Mouse (Mus musculus): ENCODE measurements at regions not wholly inside any gene's neighbourhood (a gene's known extent, or its start where the extent isn't known, plus 50 kb on each side); places are given as distances from the start of the nearest gene placed in this dataset.

DNA sequence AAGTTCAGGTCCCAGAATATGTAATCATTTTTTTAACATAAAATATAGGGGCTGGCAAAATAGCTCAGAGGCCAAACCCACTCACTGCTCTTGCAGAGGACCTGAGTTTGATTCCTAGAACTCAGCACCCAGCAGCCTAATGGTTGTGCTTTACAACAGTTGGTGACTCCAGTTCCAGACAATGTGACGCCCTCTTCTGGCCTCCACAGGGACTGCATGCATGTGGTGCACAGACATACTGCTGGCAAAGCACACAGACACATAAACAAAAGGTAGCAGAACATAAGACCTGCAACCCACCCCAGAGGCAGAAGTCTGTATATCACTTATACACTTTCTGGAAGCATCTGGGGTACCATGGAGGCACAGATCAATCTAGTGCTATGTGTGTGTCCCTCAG is 87.5 kb downstream of the Ackr3 start:
- H3K27me3 ChIP-seq, result peaks cover 10% of the 10 kb centered on the region
- ATAC-seq (ENCODE audit: low FRiP score, low read depth), result 0 out of 2 replicates have a peak, but pooled peaks have one; percentile 2
- no peaks in the 10 kb centered on the region for H3K36me3 ChIP-seq
- H3K9ac ChIP-seq (replicated peaks), result no peak overlapping the region
- H3K27ac ChIP-seq (replicated peaks), result peak overlapping the region; percentile 75
- WGBS, result 64% methylated on average over 1 of the region's 1 CpGs
- H3K4me2 ChIP-seq (replicated peaks), result no peak overlapping the region
- H3K4me1 ChIP-seq, result peaks cover 18% of the 10 kb centered on the region
- H3K9me3 ChIP-seq, result no peaks in the 10 kb centered on the region
- no peak overlapping the region for H3K4me3 ChIP-seq

DNA sequence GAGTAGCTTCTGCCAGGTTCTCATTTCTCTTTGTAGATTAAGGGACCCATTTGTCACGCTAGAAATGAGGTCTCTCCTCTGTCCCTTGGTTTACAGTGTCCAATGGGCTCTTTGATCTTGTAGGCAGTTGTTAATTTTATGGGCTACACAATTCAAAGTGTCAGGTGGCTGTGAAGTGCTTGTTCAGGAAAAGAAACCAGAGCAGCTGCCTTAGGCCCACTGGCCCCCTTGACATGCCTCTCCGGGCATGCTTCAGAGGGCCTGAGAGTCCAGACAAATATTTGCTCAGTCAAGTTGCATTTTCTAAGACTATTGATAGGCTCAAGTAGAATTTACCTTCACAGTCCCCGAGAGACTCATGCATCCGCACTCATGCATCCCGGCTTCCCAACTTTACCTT is 94.0 kb downstream of the Ackr3 start:
- no peaks in the 10 kb centered on the region for H3K9me3 ChIP-seq
- H3K36me3 ChIP-seq, result no peaks in the 10 kb centered on the region
- no peak overlapping the region for H3K4me2 ChIP-seq (replicated peaks)
- no peak overlapping the region for H3K27ac ChIP-seq (replicated peaks)
- H3K4me3 ChIP-seq, result no peak overlapping the region
- peaks cover 5% of the 10 kb centered on the region; the same call in 1 of the 2 replicates for H3K27me3 ChIP-seq
- ATAC-seq (ENCODE audit: low FRiP score, low read depth), result no peak
- H3K4me1 ChIP-seq, result peaks cover 3% of the 10 kb centered on the region; the same call in 1 of the 2 replicates
- H3K9ac ChIP-seq (replicated peaks), result no peak overlapping the region
- WGBS, result 72% methylated on average over 5 of the region's 5 CpGs

DNA sequence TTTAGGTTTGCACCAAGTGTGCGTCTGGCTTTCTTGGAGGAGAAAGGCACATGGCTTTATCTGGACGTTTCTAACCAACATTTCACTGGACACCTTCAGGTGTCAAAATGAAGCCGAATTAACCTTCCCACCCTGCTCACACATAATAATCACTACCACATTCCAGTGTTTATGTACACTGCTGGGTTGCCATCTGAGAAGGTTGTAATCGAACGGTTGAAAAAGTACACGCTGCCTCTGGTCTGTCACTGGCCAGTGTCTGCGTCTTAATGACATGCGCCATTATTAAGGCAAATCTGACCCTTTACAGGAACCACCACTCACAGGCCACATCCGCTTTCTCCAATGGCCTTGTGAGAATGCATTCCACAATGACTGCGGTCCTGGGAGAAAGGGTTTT is 96.4 kb downstream of the Ackr3 start:
- no peak for ATAC-seq (ENCODE audit: low FRiP score, low read depth)
- 83% methylated on average over 10 of the region's 10 CpGs for WGBS
- H3K9ac ChIP-seq (replicated peaks), result no peak overlapping the region

GRCm38 (mm10) chr1:90304331-90304730 is 100.6 kb downstream of the Ackr3 start:
- H3K9me3 ChIP-seq, result 0 out of 2 replicates have a peak, but pooled peaks cover 3% of the 10 kb centered on the region
- H3K36me3 ChIP-seq, result no peaks in the 10 kb centered on the region
- no peak overlapping the region for H3K4me2 ChIP-seq (replicated peaks)
- H3K27me3 ChIP-seq, result peaks cover 5% of the 10 kb centered on the region; the same call in 1 of the 2 replicates
- no peak overlapping the region for H3K9ac ChIP-seq (replicated peaks)
- WGBS, result 62% methylated on average over 7 of the region's 7 CpGs
- peak overlapping the region; percentile 15; the same call in 1 of the 2 replicates for H3K27ac ChIP-seq (replicated peaks)
- peaks cover 8% of the 10 kb centered on the region; the same call in 1 of the 2 replicates for H3K4me1 ChIP-seq
- H3K4me3 ChIP-seq, result no peak overlapping the region
- no peak; the same call in 1 of the 2 replicates for ATAC-seq (ENCODE audit: low FRiP score, low read depth)

More for the DNA sequence above, 96.4 kb downstream of the Ackr3 start:
- peaks cover 5% of the 10 kb centered on the region; the same call in 1 of the 2 replicates for H3K27me3 ChIP-seq
- H3K9me3 ChIP-seq, result 0 out of 2 replicates have a peak, but pooled peaks cover 3% of the 10 kb centered on the region
- peaks cover 11% of the 10 kb centered on the region; the same call in 1 of the 2 replicates for H3K4me1 ChIP-seq
- H3K4me2 ChIP-seq (replicated peaks), result no peak overlapping the region
- no peak overlapping the region for H3K27ac ChIP-seq (replicated peaks)
- H3K4me3 ChIP-seq, result no peak overlapping the region
- no peaks in the 10 kb centered on the region for H3K36me3 ChIP-seq

- no peak overlapping the region for H3K9ac ChIP-seq (replicated peaks)
- no peak overlapping the region for H3K4me3 ChIP-seq
- peaks cover 3% of the 10 kb centered on the region for H3K4me1 ChIP-seq
- H3K9me3 ChIP-seq, result no peaks in the 10 kb centered on the region
- H3K4me2 ChIP-seq (replicated peaks), result no peak overlapping the region
- 88% methylated on average over 3 of the region's 3 CpGs for WGBS
- ATAC-seq (ENCODE audit: low FRiP score, low read depth), result no peak
- no peaks in the 10 kb centered on the region for H3K36me3 ChIP-seq
- no peaks in the 10 kb centered on the region for H3K27me3 ChIP-seq
- no peak overlapping the region for H3K27ac ChIP-seq (replicated peaks)
These were observed 107.2 kb downstream of the Ackr3 start for GRCm38 (mm10) chr1:90311016-90311415.

DNA sequence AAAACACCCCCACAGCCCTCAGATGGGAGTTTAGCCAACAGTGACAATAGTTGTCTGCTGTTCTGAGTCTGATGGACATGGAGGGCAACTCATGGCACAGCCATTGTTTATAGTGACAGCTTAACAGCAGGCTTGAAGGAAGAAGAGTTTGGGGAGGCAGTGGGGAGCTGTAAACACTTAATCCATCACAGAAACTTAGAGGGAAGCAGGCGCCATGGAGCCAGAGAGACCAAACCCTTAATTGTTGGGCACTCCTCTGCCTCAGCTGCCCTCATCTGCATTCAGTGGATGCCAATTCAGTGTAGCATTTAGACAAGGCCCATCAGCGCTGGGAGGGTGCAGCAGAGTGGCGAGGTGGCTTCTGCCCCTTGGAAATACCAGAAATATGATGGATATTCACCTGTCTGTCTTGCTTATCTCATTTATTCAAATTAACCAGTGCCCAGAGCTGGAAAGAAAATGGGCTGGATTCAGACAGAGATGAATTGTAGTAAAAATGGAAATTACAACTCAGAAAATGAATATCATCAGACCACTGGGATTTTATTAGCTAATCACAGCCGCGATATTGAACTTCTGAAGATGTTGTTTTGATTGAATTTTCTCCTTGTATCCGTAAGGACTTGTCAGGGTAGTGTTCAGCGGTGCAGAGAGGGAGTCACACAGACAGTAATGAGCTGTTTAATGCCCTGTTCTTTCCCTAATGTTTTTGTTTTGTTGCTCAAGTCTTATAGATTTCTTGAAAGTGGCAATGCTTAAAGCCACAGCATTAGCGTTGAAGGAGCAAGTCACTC is 108.1 kb downstream of the Ackr3 start:
- Histone ChIP-seq H3K4me1 (peaks cover 3% of the 10 kb centered on the region), H3K36me3 (no peaks in the 10 kb centered on the region), H3K4me3 (no peak overlapping the region), H3K27me3 (no peaks in the 10 kb centered on the region), H3K4me2 (replicated peaks) (no peak overlapping the region), H3K9me3 (no peaks in the 10 kb centered on the region), H3K9ac (replicated peaks) (no peak overlapping the region), H3K27ac (replicated peaks) (no peak overlapping the region)
- 74% methylated on average over 8 of the region's 8 CpGs for WGBS
- no peak for ATAC-seq (ENCODE audit: low FRiP score, low read depth)

DNA sequence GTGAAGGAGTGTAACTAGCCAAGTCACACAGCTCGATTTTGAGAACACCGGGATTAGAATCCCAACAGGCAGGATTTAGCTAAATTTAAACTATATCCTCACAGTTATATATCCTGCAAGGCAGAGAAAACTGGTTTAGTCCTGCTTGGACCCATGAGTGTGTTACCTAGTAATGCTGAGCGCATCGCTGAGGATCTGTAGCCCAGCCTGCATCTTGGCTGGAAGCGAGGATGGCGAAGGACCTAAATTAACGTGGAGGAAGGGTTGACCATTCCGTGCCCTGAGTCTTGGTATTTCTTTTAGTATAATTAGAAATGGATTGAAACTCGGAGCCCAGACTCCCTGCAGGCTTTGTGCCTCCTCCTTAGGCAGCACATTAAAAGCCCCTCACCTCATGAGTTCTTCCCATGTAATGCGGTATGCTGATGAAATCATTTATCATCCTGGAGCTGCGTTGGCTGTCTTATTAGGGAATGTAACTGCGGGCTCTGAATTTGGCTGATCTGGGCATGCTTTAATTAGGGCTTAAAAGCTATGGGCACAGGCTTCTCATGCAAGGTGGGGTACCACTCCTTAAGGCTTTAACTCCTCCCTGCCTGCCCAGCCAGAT is 110.1 kb downstream of the Ackr3 start:
- H3K27me3 ChIP-seq, result no peaks in the 10 kb centered on the region
- 86% methylated on average over 12 of the region's 12 CpGs for whole genome bisulfite sequencing
- ATAC-seq (ENCODE audit: low FRiP score, low read depth), result no peak
- H3K9ac ChIP-seq (replicated peaks), result no peak overlapping the region
- H3K9me3 ChIP-seq, result no peaks in the 10 kb centered on the region
- H3K4me3 ChIP-seq, result no peak overlapping the region
- H3K27ac ChIP-seq (replicated peaks), result no peak overlapping the region
- H3K36me3 ChIP-seq, result no peaks in the 10 kb centered on the region
- no peak overlapping the region for H3K4me2 ChIP-seq (replicated peaks)
- peaks cover 3% of the 10 kb centered on the region for H3K4me1 ChIP-seq

- no peaks in the 10 kb centered on the region for H3K27me3 ChIP-seq
- 83% methylated on average over 6 of the region's 6 CpGs for WGBS
- H3K36me3 ChIP-seq, result no peaks in the 10 kb centered on the region
- H3K9ac ChIP-seq (replicated peaks), result no peak overlapping the region
- no peaks in the 10 kb centered on the region for H3K9me3 ChIP-seq
- H3K4me3 ChIP-seq, result no peak overlapping the region
- ATAC-seq (ENCODE audit: low FRiP score, low read depth), result no peak
- no peaks in the 10 kb centered on the region for H3K4me1 ChIP-seq
- no peak overlapping the region for H3K4me2 ChIP-seq (replicated peaks)
- H3K27ac ChIP-seq (replicated peaks), result no peak overlapping the region
These were observed 114.1 kb downstream of the Ackr3 start for GRCm38 (mm10) chr1:90317902-90318301.

- Histone ChIP-seq H3K9me3 (no peaks in the 10 kb centered on the region), H3K36me3 (no peaks in the 10 kb centered on the region), H3K4me3 (no peak overlapping the region), H3K27ac (replicated peaks) (no peak overlapping the region), H3K4me1 (no peaks in the 10 kb centered on the region), H3K9ac (replicated peaks) (no peak overlapping the region), H3K4me2 (replicated peaks) (no peak overlapping the region), H3K27me3 (no peaks in the 10 kb centered on the region)
- ATAC-seq (ENCODE audit: low FRiP score, low read depth), result no peak
- WGBS, result 80% methylated on average over 9 of the region's 9 CpGs
These were observed 114.7 kb downstream of the Ackr3 start for GRCm38 (mm10) chr1:90318502-90318901.

DNA sequence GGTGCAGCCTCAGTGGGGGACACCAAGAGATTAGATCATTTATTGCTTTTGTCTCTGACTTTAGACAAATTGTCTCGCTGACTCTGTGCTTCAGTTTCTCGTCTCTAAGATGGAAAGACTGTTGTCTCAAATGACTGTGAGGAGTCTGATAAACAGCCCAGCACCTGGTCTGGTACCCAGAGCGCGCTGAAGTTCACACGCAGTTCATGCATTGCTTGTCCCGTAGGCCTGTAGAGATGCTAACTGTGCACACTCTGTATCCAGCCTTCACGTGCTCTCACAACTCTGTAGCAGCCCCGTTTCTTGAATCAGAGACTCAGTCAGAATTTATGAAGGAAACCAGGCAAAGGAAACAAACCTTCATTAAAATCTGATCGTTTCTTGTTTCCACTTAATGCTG is 116.7 kb downstream of the Ackr3 start:
- H3K27me3 ChIP-seq, result no peaks in the 10 kb centered on the region
- 71% methylated on average over 9 of the region's 9 CpGs for WGBS
- ATAC-seq (ENCODE audit: low FRiP score, low read depth), result no peak
- H3K9me3 ChIP-seq, result no peaks in the 10 kb centered on the region
- H3K36me3 ChIP-seq, result no peaks in the 10 kb centered on the region
- no peak overlapping the region for H3K4me2 ChIP-seq (replicated peaks)
- peaks cover 5% of the 10 kb centered on the region; the same call in 1 of the 2 replicates for H3K4me1 ChIP-seq
- no peak overlapping the region for H3K27ac ChIP-seq (replicated peaks)
- H3K9ac ChIP-seq (replicated peaks), result no peak overlapping the region
- H3K4me3 ChIP-seq, result no peak overlapping the region

DNA sequence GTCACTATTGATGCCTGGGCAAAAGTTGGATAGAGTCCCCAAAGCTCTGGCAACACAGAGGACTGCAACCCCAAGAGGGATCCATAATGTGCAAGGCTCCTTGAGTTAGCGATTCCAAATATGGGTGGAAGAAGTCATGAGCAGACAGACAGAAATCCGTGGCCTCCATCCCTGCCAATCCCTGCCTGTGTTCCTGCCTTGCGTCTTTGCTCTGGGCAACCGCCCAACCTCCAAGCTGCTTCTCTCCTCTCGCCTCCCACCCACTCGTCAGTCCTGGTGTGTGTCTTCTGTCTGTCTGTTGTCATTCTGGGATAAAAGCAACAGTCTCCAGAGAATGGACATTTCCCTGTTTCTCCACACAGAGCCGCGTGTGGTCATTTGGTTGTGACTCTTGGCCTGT is 117.7 kb downstream of the Ackr3 start:
- Histone ChIP-seq H3K4me2 (replicated peaks) (no peak overlapping the region), H3K27ac (replicated peaks) (no peak overlapping the region), H3K9me3 (no peaks in the 10 kb centered on the region), H3K27me3 (peaks cover 4% of the 10 kb centered on the region; the same call in 1 of the 2 replicates), H3K4me3 (no peak overlapping the region), H3K9ac (replicated peaks) (no peak overlapping the region), H3K4me1 (peaks cover 5% of the 10 kb centered on the region; the same call in 1 of the 2 replicates), H3K36me3 (no peaks in the 10 kb centered on the region)
- no peak for ATAC-seq (ENCODE audit: low FRiP score, low read depth)
- WGBS, result 92% methylated on average over 8 of the region's 8 CpGs

- Histone ChIP-seq H3K4me1 (peaks cover 9% of the 10 kb centered on the region), H3K9ac (replicated peaks) (no peak overlapping the region), H3K4me3 (no peak overlapping the region), H3K27ac (replicated peaks) (no peak overlapping the region), H3K36me3 (no peaks in the 10 kb centered on the region), H3K9me3 (no peaks in the 10 kb centered on the region), H3K4me2 (replicated peaks) (no peak overlapping the region), H3K27me3 (peaks cover 4% of the 10 kb centered on the region; the same call in 1 of the 2 replicates)
- no peak for ATAC-seq (ENCODE audit: low FRiP score, low read depth)
- WGBS, result 46% methylated on average over 6 of the region's 6 CpGs
These were observed 123.5 kb downstream of the Ackr3 start for GRCm38 (mm10) chr1:90327237-90327636.

Data from midbrain, embryonic 12.5 days (tissue).